Mouse (Mus musculus): ENCODE measurements around the gene Idh2. TPM values are rescaled to one million over a fixed set of nuclear protein-coding genes. Genes with fewer than 3 reads are reported as not detected.

Idh2 gene
- total and polyA plus RNA-seq, 2 experiments from 2014 or later: 152 to 161 TPM

- Histone ChIP-seq H3K9ac (replicated peaks; ENCODE audit: low read length) (no peak overlapping the region), H3K9me3 (ENCODE audit: low read length) (no peaks in the 10 kb centered on the region), H3K4me1 (ENCODE audit: insufficient read depth, low read length) (no peaks in the 10 kb centered on the region), H3K27ac (no peak overlapping the region), H3K27me3 (ENCODE audit: insufficient read depth, low read length) (no peaks in the 10 kb centered on the region), H3K36me3 (ENCODE audit: insufficient read depth, low read length) (peaks cover 35% of the 10 kb centered on the region), H3K4me2 (ENCODE audit: low read depth, low read length) (no peak overlapping the region), H3K4me3 (ENCODE audit: low read length) (no peak overlapping the region)
- ATAC-seq (no peak), DNase-seq (ENCODE audit: low spot score) (no peak)
- WGBS: 84% methylated on average over 18 of the region's 18 CpGs
- TF ChIP-seq CTCF (IDR thresholded peaks at IDR 0.05; ENCODE audit: low read depth): no peak
Measured at GRCm38 (mm10) chr7:80090191-80091003, 24.8 kb downstream of the Idh2 start.

- no peak for ATAC-seq
- Histone ChIP-seq H3K36me3 (ENCODE audit: insufficient read depth, low read length) (peaks cover 22% of the 10 kb centered on the region; the same call in 1 of the 2 replicates), H3K4me2 (ENCODE audit: low read depth, low read length) (no peak overlapping the region), H3K4me3 (ENCODE audit: low read length) (no peak overlapping the region), H3K4me1 (ENCODE audit: insufficient read depth, low read length) (no peaks in the 10 kb centered on the region), H3K9me3 (ENCODE audit: low read length) (no peaks in the 10 kb centered on the region), H3K27me3 (ENCODE audit: insufficient read depth, low read length) (no peaks in the 10 kb centered on the region), H3K9ac (replicated peaks; ENCODE audit: low read length) (no peak overlapping the region), H3K27ac (no peak overlapping the region)
- WGBS: 84% methylated on average over 9 of the region's 9 CpGs
- no peak for TF ChIP-seq CTCF (IDR thresholded peaks at IDR 0.05; ENCODE audit: low read depth)
- no peak for DNase-seq (ENCODE audit: low spot score)
Measured at GRCm38 (mm10) chr7:80088191-80088590, 27.0 kb downstream of the Idh2 start.

GRCm38 (mm10) chr7:80085970-80086715, 29.0 kb downstream of the Idh2 start:
- WGBS: 86% methylated on average over 33 of the region's 33 CpGs
- Histone ChIP-seq H3K36me3 (ENCODE audit: insufficient read depth, low read length) (peaks cover 36% of the 10 kb centered on the region), H3K4me1 (ENCODE audit: insufficient read depth, low read length) (no peaks in the 10 kb centered on the region), H3K4me2 (ENCODE audit: low read depth, low read length) (no peak overlapping the region), H3K27ac (no peak overlapping the region), H3K9ac (replicated peaks; ENCODE audit: low read length) (no peak overlapping the region), H3K27me3 (ENCODE audit: insufficient read depth, low read length) (no peaks in the 10 kb centered on the region), H3K4me3 (ENCODE audit: low read length) (no peak overlapping the region), H3K9me3 (ENCODE audit: low read length) (no peaks in the 10 kb centered on the region)
- peak; percentile 16; the same call in 1 of the 2 replicates for ATAC-seq
- DNase-seq (ENCODE audit: low spot score): no peak
- no peak for TF ChIP-seq CTCF (IDR thresholded peaks at IDR 0.05; ENCODE audit: low read depth)

GRCm38 (mm10) chr7:80084484-80084931, 30.7 kb downstream of the Idh2 start:
- peak; percentile 83 for TF ChIP-seq CTCF (IDR thresholded peaks at IDR 0.05; ENCODE audit: low read depth)
- Histone ChIP-seq H3K4me2 (ENCODE audit: low read depth, low read length) (no peak overlapping the region), H3K9ac (replicated peaks; ENCODE audit: low read length) (no peak overlapping the region), H3K27ac (no peak overlapping the region), H3K27me3 (ENCODE audit: insufficient read depth, low read length) (no peaks in the 10 kb centered on the region), H3K4me1 (ENCODE audit: insufficient read depth, low read length) (no peaks in the 10 kb centered on the region), H3K4me3 (ENCODE audit: low read length) (no peak overlapping the region), H3K36me3 (ENCODE audit: insufficient read depth, low read length) (peaks cover 36% of the 10 kb centered on the region), H3K9me3 (ENCODE audit: low read length) (no peaks in the 10 kb centered on the region)
- DNase-seq (ENCODE audit: low spot score): peak; percentile 84
- 62% methylated on average over 7 of the region's 7 CpGs for WGBS
- peak; percentile 48 for ATAC-seq

GRCm38 (mm10) chr7:80081586-80082554, 33.3 kb downstream of the Idh2 start:
- H3K9me3 ChIP-seq (ENCODE audit: low read length): no peaks in the 10 kb centered on the region
- H3K4me2 ChIP-seq (ENCODE audit: low read depth, low read length): no peak overlapping the region
- DNase-seq (ENCODE audit: low spot score) (no peak), ATAC-seq (no peak)
- H3K36me3 ChIP-seq (ENCODE audit: insufficient read depth, low read length): peaks cover 25% of the 10 kb centered on the region
- TF ChIP-seq CTCF (IDR thresholded peaks at IDR 0.05; ENCODE audit: low read depth): no peak
- 93% methylated on average over 42 of the region's 42 CpGs for WGBS
- H3K4me1 ChIP-seq (ENCODE audit: insufficient read depth, low read length): peaks cover 7% of the 10 kb centered on the region
- no peaks in the 10 kb centered on the region for H3K27me3 ChIP-seq (ENCODE audit: insufficient read depth, low read length)
- no peak overlapping the region for H3K4me3 ChIP-seq (ENCODE audit: low read length)
- no peak overlapping the region for H3K9ac ChIP-seq (replicated peaks; ENCODE audit: low read length)
- no peak overlapping the region for H3K27ac ChIP-seq

- Histone ChIP-seq H3K36me3 (ENCODE audit: insufficient read depth, low read length) (peaks cover 18% of the 10 kb centered on the region), H3K4me1 (ENCODE audit: insufficient read depth, low read length) (peaks cover 12% of the 10 kb centered on the region), H3K27me3 (ENCODE audit: insufficient read depth, low read length) (no peaks in the 10 kb centered on the region), H3K4me2 (ENCODE audit: low read depth, low read length) (no peak overlapping the region), H3K9me3 (ENCODE audit: low read length) (no peaks in the 10 kb centered on the region), H3K4me3 (ENCODE audit: low read length) (no peak overlapping the region), H3K9ac (replicated peaks; ENCODE audit: low read length) (no peak overlapping the region), H3K27ac (peak overlapping the region; percentile 65; the same call in 1 of the 2 replicates)
- no peak for TF ChIP-seq CTCF (IDR thresholded peaks at IDR 0.05; ENCODE audit: low read depth)
- ATAC-seq: peak; percentile 41; the same call in 1 of the 2 replicates
- DNase-seq (ENCODE audit: low spot score): peak; percentile 62
- WGBS: 20% methylated on average over 14 of the region's 14 CpGs
Measured at GRCm38 (mm10) chr7:80078792-80079301, 36.3 kb downstream of the Idh2 start.
